Mouse (Mus musculus) embryo, embryonic 10 days (tissue): ENCODE results near the gene Scn1b.

Experiments used
- DNase-seq: peaks from one replicate; pipeline ENCODE4 v3.0.0-alpha.2; 2015; ENCODE audit warnings: low spot score

Scn1b gene

DNA sequence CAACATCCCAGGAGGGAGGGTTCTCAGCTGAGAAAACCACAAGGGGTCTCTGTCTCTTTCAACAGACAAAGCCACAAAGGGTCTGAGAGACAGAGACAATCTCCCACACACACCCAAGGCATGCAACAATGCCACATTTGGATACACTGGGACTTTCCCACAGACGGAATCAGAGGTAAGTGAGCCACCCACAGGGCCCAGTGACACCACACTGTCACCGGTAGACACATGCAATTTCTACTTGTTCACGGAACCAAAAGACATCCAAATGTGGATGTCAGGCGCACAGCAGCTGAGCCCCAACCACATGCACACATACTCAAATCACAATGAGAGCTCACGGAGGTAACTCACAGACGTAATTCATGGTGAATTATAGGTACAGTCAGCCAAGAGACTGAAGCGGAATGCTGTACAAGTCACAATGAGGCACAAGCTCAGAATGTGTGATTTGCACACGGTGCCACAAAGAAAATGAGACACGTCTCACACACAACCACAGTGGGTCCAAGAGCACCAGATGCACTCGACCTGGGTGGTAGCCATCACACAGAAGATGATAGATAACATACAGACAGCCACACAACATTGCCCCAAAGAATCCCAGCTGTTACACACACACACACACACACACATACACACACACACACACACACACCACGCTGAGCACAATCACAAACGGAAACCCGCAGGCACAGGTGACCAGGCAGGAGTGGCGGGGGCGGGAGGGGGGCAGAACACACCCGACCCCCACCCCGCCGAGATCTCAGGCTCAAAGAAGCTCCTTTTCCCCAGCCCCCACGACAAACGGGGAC, 23.2 kb upstream of the Scn1b start:
- peak; percentile 43 for DNase-seq

DNA sequence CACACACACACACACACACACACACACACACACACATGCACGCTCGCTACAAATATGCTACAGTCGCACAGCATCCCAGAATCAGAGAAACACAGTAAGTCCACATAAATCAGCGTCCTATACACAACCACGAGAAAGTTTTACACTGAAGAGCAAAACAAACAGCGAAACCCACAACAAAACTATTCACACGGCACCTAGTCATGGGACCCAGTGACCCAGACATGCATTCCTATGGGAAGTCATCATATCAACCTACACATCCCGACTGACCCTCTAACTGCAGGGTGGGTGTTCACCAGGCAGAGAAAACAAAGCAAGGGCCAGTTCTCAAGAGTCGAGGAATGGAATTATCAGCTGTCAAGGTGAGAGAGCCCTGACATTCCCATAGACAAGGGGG, 22.5 kb upstream of the Scn1b start:
- no peak for DNase-seq

DNA sequence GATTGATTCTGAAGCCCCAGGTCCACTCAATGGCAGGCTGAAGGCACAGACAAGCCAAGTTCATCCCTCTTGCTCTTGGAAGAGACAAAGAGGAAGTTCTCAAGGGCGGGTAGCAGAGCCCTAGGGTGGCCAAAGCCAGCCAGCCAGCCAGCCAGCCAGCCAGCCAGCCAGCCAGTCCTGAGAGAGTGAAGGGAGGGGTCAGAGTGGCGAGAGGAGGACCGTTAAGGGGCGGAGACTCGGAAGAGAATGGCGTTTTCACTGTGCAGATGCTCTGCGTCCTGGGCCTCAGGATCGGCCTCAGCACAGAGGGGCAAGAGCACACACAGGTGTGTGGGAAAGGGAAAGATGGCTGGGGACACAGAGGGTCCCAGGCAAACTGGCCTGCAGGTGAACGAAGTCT, 22.0 kb upstream of the Scn1b start:
- peak; percentile 86 for DNase-seq

DNA sequence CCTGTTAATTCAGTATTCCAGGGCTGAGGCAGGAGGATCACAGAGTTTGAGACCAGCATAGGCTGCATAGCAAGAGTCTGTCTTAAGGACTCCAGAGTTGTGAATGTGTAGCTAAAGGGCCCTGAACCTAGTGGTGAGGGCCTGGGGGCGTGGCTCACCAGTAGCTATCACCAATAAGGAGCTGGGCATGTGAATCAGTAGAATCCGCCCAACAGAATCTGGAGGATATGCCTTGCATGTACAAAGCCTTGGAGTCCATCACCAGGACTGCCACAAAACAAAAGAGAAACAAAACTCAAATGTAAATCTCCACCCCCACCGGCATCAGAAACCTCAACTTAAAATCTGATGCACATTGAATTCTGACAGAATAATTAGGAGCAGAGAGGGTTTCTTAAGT, 21.3 kb upstream of the Scn1b start:
- DNase-seq = no peak

DNA sequence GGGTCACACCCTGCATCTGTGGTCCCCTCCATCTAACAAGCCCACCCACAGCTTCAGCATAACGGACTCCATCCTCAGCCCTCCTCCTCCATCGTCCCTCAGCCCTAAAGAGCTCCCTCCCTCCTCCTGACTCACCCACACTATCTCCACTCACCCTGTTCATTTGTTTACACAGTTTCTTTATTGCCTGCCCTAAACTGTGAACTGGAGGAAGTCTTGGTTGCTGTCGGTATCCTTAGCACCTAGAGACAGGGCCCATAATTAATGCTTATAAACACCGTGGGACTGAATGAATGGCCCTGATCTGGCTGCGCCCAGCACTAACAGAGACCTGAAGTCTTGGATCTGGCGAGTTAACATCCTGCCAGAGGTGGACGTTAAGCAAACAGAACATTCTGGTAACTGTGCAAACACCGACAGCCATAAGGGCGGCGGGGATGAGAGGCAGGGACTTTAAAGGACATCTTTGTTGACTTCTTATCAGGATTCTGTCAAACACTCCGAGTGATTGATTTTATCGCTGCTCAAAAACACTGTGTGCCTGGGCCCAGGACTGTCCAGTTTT, 18.9 kb upstream of the Scn1b start:
- DNase-seq = no peak

DNA sequence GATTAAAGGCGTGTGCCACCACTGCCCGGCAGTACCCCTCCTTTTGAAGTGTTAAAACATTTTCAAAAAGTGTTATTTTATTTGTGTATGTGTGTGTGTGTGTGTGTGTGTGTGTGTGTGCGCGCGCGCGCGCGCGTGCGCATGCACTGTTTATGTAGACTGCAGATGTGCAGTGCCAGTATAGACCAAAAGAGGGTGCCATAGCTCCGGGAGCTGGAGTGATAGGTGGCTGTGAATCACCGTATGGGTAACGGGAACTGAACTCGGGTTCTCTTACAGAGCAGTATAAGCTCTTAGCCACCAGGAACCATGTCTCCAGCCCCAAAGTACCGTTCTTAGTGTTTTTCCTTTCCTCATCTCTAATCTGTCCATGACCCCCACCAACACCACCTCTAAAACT, 18.1 kb upstream of the Scn1b start:
- DNase-seq = no peak

DNA sequence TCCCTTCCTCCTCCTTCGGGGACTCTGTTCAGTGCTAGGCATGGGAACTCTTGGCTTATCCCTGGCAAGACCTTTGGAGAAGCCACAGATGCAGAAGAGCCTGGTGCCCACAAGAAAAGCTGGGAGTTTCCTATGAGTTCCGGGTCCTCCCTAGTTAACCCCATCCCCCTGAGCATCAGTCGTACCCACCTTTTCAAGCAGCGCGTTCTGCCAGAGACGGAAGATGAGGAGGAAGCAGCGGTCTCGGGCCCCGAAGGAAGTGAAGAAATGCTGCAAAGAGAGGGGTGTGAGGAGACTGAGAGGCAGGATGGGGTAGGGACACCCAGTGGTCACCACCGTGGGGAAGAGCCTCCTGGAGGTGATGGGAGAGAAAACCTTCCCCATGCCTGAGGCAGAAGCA, 14.1 kb upstream of the Scn1b start:
- no peak for DNase-seq

DNA sequence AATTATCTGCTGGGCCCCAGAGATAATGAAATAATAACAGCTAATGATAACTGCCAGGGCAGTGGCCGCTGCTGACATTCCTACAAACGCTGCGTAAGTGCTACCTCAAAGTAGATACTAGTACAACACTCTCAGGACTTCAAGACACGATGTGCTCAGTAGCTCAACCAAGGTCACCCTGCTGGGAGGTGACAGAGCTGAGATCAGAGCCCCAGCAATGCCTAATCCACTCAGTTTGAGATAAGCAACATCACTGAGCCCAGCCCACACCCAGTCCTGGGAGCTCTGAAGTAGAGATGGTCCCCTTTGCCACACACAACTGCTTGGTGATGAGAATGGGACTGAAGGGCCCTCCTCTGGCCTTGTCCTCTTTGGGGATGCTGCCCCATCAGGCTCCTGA, 13.5 kb upstream of the Scn1b start:
- DNase-seq = no peak

DNA sequence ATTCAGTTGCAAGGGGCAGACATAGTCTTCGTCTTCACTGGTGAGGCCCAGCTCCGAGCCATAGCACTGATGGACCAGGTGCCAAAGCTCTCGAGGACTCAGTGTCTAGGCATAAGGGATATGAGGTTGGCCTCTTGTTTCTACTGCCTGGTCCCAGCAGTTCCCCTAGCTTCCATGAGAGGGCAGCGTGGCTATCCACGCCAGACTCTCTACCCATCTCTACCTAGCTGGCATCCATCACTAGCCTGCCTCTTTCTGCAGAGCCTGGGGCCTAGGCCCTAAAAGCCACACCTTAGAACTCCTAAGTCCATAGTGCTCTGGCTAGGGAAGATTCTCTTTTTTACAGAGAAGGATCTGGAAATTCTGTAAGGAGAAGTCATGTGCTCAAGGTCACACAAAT, 13.0 kb upstream of the Scn1b start:
- peak; percentile 67 for DNase-seq

DNA sequence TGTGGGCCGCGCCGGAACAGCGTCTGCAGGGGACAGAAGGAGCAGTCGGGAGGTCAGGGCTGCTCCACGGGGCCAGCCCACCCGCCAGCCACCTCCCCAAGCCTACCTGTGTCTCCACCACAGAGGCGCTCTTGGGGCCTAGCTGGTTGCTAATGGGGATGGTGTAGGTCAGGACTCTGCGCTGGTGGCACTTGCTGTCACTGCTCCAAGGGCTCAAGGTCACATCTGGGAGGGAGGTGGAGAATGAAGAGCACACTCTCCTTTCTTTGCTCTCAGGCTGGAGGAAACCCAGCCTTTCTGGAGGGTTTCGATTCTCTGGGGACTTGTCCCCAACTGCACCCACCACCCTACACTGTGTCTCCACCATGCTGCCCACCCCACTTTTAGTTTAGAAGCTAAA, 8.9 kb upstream of the Scn1b start:
- DNase-seq = no peak

DNA sequence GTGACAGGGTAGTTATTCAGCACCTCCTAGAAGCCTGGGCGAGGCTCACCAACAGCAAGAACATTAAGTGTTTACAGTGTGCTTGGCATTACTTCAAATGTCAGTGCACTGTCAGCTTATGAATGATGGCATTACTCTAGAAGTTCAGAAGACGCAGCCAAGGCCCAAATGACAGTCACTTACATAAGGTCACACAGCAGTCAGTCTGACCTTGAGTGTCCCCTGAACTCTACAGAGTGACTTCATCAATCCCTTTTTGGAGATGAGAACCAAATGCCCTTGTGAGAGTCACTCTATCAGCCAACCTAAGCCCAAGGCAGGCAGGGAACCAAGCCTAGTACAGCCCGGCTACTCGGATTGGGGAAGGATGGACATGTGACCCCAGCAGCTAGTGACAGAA, 5.1 kb upstream of the Scn1b start:
- no peak for DNase-seq

DNA sequence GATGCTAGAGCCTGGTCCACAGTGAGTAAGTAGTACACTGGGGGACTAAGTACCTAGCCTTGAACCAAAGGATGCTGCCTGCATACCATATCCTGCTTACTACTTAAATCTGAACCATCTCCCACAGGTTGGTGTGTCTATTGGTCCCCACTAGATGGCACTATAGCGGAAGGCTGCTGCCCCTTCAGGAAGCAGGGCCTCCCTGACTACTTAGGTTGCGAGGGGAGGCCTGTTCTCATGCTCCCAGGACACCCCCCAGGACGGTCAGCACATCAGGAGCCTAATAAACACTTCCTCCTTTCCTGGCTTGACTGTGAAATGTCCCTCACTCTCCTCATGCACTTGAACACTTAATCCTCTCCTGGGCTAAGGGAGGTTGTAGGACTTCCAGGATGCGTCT, 4.0 kb upstream of the Scn1b start:
- DNase-seq = peak; percentile 79

DNA sequence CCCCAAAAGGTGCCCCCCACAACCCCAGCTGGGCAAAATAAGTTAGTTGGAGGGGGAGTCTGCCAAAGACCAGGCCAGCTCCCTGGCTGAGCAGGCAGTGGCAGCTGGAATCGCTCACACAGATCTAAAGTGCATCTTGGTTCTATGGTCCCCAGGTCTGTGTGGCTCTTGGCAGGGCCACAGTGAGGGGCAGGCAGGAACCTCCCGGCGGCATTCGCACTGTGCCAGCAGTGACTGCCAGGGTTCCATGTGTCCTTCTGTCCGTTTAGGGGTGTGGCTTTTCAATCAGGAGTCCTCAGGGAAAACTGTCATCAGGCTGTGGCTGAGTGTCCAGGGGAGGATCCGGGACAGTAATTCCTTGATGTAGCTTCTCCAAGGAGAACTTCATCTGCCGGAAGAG, 3.4 kb upstream of the Scn1b start:
- DNase-seq = no peak

DNA sequence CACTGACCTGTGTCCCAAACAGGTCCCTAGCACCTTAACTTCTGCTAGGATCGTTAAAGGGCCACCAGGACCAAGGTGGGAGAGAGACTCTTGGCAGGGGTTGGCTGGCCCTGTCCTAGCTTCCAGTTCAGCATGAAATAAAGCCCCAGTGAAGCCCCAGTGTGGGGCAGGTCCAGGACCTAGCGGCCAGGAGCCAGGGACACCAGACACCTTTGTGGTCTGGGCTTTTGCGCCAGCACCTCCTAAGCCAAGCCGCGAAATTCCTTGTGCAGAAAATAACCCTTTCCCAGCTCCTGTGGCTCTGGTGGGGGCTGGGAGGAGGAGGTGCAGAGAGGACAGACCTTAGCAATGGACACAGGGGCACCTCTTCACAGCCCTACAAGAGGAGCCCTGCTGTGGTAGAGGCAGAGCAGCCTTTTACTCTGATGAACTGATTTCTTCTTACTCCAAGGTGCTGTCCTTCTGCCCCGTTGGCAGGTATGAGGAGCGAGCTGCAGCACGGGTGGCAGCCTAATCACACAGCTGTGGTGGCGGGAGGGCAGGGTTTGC, 1.4 kb upstream of the Scn1b start:
- DNase-seq = no peak

DNA sequence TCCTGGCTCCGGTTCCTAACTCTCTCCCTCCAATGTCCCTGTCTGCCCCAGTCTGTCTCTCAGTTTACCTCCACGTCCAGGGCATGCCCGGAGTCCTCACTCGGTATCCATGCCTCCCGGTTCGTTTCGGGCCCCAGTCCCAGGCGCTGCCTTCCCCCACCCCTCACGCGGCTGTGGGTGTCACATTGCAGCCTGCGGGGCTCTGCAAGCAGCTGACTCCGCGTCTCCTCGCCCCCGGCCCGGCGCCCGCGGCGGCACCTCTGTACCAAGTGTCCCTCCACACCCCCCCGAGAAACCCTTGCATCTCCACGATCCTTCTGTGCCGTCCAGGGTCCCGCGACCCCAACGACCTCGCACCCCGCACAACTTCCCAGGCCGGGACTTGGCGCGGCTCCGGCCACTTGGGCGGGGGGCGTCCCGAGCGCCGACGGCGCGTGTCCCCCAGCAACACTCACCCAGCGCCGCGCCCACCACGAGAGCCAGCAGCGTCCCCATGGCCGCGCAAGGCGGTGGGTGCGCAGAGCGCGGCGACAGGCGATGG, 522 bp downstream of the Scn1b start:
- DNase-seq = no peak

DNA sequence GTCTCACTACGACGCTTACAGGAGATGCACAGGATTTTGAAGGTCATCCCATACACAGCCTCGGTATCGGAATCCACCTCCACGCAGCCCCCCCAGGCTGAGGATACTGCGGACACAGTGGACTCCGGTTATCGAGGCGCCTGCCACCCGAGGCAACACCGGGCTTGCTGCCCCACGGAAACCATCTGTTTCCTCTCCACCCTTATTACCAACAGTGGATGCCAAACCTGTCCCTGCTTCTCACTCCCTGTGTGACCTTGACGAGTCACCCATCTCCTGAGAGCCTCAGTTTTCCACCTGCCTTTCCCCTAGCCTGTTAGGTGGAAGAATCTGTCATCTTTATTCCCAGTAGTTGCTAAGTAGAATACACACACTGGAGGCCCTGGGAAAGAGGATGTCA, 1.7 kb downstream of the Scn1b start:
- no peak for DNase-seq

DNA sequence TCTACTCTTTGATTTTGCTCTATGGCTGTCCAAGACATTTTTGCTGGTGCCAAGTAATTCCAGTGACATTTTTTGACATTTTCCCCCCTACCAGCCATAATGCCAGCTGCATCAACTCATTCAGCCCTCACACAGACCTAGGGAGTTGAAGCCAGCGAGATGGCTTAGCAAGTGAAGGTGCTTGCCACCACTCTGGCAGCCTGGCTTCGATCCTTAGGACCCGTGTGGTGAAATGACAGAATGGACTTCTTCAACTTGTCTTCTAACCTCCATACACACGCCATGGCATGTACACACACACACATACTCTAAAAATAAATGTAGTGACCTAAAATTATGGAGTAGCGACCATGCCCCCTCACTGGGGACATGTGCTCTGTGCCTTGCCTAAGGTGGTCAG, 2.4 kb downstream of the Scn1b start:
- no peak for DNase-seq

DNA sequence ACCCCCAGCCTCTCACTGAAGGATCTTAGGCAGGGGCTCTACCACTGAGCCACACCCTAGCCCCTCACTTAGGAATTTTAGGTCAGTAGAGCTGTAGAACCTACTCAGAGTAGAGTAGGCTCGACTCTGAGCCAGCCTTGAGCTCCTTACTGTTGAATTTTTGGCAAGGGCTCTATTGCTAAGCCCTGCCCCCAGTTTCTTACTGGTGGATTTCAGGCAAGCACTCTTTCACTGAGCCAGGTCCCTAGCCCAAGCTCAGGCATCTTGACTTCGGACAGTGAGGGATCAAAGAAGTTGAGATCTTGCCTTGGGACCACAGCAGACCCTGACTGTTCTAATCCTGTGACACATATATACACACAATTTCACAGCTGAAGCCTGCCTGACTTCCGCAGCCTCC, 3.1 kb downstream of the Scn1b start:
- DNase-seq = no peak

DNA sequence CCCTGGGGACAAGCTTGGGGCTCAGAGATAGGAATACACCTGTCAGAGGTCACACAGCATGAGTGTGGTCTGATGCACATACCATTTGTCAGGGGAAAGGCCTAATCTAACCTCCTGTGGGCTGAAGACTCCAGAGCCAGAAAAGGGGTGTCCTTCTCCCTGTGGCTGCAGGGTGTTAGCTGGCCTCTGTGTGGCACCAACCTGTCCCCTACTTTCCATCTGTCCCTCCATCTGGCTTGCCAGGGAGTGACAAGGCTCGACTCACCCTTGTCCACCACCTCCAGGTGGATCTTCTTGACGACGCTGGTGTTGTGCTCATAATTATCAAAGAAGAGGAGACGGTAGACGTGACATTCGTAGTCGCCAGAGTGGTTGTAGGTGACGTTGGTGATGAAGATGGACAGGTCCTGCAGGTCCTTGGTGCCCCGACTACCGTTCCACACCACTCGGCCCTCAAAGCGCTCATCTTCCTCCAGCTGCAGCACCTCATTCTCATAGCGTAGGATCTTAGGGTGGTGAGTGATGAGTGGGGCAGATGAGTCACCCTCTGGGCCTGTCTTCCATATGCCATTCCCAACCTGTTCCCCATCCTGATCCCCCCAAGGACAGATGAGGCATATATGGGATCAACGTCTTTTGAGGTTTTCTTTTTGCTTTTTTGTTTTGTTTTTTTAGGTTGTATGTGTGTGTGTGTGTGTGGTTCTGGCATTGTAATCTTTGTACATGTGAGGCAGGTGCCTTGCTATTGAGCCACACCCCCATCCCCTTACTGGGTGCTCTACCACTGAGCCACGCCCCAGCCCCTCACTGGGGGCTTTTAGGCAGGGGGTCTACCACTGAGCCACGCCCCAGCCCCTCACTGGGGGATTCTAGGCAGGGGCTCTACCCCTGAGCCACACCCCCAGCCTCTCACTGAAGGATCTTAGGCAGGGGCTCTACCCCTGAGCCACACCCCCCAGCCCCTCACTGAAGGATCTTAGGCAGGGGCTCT, 3.9 kb downstream of the Scn1b start:
- no peak for DNase-seq

DNA sequence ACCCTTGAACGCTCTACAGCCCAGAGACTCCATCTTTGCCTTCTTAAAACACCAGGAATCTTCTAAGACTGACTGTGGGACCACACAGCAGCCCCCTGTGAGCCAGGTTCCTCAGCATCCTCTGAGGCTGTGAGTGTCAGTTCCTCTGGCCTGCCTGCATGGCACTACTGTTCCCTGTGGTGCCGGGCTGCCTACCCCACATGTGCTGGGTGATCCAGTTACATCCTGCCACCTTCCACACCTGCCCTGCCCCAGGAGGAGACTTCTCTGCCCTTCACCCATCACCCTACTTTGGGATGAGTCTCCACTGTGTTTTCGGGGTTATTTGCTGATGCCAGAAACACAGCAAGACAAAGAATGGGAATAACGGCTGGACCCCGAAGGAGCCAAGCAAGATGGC, 7.2 kb downstream of the Scn1b start:
- no peak for DNase-seq

DNA sequence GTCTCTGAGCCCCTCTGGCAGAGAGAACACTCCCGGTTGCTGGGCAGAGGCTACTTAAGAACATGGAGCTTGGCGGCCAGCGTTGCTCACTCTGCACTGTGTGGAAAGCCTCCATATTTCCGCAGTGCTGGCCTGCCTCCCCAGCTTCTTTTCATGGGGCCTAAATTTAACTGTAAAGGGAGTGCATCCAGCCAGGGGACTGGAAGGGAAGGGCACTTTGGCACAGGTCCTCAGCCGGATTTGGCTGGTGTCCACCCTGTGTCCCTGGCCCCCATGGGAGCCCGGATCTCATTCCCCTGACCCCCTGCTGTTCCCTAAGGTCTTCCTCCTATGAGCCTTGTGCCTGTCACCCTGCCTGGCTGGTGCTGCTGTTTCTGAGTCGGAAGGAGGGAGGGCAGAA, 8.3 kb downstream of the Scn1b start:
- DNase-seq = no peak

DNA sequence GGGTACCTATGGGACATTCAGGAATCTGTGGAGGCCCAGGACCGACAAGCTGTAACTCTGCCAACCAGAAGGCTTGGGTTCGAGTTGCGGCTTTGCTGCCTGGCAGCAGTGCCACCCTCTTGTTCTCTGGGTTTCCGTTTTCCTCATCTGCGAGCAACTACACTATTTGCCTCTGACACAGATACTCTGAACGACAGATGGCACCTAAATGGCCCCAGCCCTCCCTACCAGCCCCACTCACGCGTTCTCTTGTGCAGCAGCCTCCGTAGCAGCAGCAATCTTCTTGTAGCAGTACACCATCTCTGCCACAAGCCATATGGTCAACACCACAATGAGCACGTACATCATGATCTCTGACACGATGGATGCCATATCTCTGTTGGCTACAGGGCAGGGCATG, 9.3 kb downstream of the Scn1b start:
- DNase-seq = no peak
